Mouse (Mus musculus) liver, postnatal 0 days (tissue): ENCODE results near the gene Mapkap1. TPM values are rescaled to one million over a fixed set of nuclear protein-coding genes. Genes with fewer than 3 reads are reported as not detected.

Experiments used
- ATAC-seq: fragments of 200-750 bp; cut with Nextera tagmentation; 2 replicates; pipeline ENCODE4 v1.8.0; 2017; ENCODE audit warnings: mild to moderate bottlenecking, moderate library complexity
- DNase-seq: peaks from one replicate; pipeline ENCODE4 v3.0.0-alpha.2; 2016
- H3K27ac ChIP-seq: fragments of 300-500 bp; sonication (generic); 2 replicates; pipeline ENCODE4 v1.5.1; 2014; ENCODE audit warnings: antibody characterized with exemption, moderate library complexity, mild to moderate bottlenecking, low read depth
- H3K27me3 ChIP-seq: fragments of 300-500 bp; sonication (generic); 2 replicates; pipeline ENCODE4 v1.6.1; 2014; ENCODE audit warnings: low read length, control low read depth, mixed read lengths; ENCODE audit not compliant: insufficient read depth
- H3K36me3 ChIP-seq: fragments of 300-500 bp; sonication (generic); replicated peaks from 2 replicates; pipeline ENCODE4 v1.6.1; 2014; ENCODE audit warnings: mild to moderate bottlenecking, control low read depth, low read length, moderate library complexity, mixed read lengths; ENCODE audit not compliant: insufficient read depth
- H3K4me1 ChIP-seq: fragments of 300-500 bp; sonication (generic); 2 replicates; pipeline ENCODE4 v1.6.1; 2014; ENCODE audit warnings: antibody characterized with exemption, mild to moderate bottlenecking, control low read depth; ENCODE audit not compliant: insufficient read depth
- H3K4me2 ChIP-seq: fragments of 300-500 bp; sonication (generic); 2 replicates; pipeline ENCODE4 v1.6.1; 2014; ENCODE audit warnings: low read depth, mild to moderate bottlenecking, low read length, moderate library complexity, mixed read lengths
- H3K4me3 ChIP-seq: fragments of 300-500 bp; sonication (generic); 2 replicates; pipeline ENCODE4 v1.5.1; 2014; ENCODE audit warnings: low read depth, low read length
- H3K9ac ChIP-seq: fragments of 300-500 bp; sonication (generic); replicated peaks from 2 replicates; pipeline ENCODE4 v1.6.1; 2014; ENCODE audit warnings: mild to moderate bottlenecking, moderate library complexity
- H3K9me3 ChIP-seq: fragments of 300-500 bp; sonication (generic); 2 replicates; pipeline ENCODE4 v1.6.1; 2016; ENCODE audit warnings: mild to moderate bottlenecking, control low read depth, low read length, mixed read lengths
- CTCF ChIP-seq: sonication (generic); IDR thresholded peaks from 2 replicates; pipeline ENCODE4 v1.5.1; 2016; ENCODE audit warnings: antibody characterized with exemption, low read depth
- EP300 ChIP-seq: IDR thresholded peaks from 2 replicates; pipeline ENCODE4 v1.6.1; 2016; ENCODE audit warnings: antibody characterized with exemption, low read depth, mild to moderate bottlenecking
- WGBS: fragments of 180-500 bp; shearing (Covaris S2); extraction: QIAGEN DNeasy Blood & Tissue Kit; methylation state at CpG from one replicate; pipeline ENCODE4 v1.1.7; 2014; ENCODE audit not compliant: insufficient replicate concordance; 5-methylcytosine and 5-hydroxymethylcytosine counted together
- polyA plus RNA-seq: library from polyadenylated mRNA; unstranded; fragments of >200 nt; fragmentation: Nextera tagmentation; extraction: Ambion mirVana; gene quantifications from 2 replicates; pipeline ENCODE4 v1.2.1, GENCODE M21; 2015

Gene Mapkap1
- polyA plus RNA-seq, 1 experiment from 2014 or later, result 31.3 TPM

GRCm38 (mm10) chr2:34553580-34554231 lies 147.1 kb downstream of the Mapkap1 start:
- no peaks in the 10 kb centered on the region; the same call in 1 of the 2 replicates for H3K36me3 ChIP-seq
- TF ChIP-seq CTCF, result no peak
- TF ChIP-seq EP300, result no peak
- no peak overlapping the region for H3K4me2 ChIP-seq
- H3K27ac ChIP-seq, result no peak overlapping the region
- ATAC-seq, result no peak
- no peak overlapping the region for H3K4me3 ChIP-seq
- H3K9ac ChIP-seq, result no peak overlapping the region
- H3K4me1 ChIP-seq, result no peaks in the 10 kb centered on the region
- H3K27me3 ChIP-seq, result no peaks in the 10 kb centered on the region
- 58% methylated on average over 6 of the region's 6 CpGs for WGBS
- no peaks in the 10 kb centered on the region for H3K9me3 ChIP-seq
- DNase-seq, result no peak

DNA sequence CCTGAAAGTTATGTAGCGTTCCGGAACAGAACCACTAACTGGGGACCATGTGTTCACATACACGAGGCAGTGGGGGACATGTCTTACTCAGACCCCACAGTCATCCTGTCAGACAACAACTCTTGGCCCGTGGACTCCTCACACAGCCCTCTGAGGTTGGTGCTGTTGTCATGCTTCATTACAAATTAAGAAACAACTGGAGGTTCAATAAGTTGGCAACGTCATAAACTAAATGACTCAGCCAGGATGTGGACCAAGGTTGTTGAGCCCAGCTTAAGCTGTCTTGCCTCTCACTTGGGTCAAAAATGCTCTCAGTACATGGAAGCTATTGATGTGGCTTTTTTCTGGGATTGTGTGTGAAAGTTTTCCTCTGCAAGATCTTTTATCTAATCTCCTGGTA lies 153.6 kb downstream of the Mapkap1 start:
- no peaks in the 10 kb centered on the region for H3K27me3 ChIP-seq
- no peak for TF ChIP-seq EP300
- TF ChIP-seq CTCF, result no peak
- no peaks in the 10 kb centered on the region for H3K9me3 ChIP-seq
- H3K4me3 ChIP-seq, result no peak overlapping the region
- no peak for ATAC-seq
- WGBS, result 81% methylated on average over 5 of the region's 5 CpGs
- H3K4me2 ChIP-seq, result no peak overlapping the region
- DNase-seq, result no peak
- no peaks in the 10 kb centered on the region for H3K4me1 ChIP-seq
- H3K9ac ChIP-seq, result no peak overlapping the region
- H3K27ac ChIP-seq, result no peak overlapping the region
- no peaks in the 10 kb centered on the region for H3K36me3 ChIP-seq

DNA sequence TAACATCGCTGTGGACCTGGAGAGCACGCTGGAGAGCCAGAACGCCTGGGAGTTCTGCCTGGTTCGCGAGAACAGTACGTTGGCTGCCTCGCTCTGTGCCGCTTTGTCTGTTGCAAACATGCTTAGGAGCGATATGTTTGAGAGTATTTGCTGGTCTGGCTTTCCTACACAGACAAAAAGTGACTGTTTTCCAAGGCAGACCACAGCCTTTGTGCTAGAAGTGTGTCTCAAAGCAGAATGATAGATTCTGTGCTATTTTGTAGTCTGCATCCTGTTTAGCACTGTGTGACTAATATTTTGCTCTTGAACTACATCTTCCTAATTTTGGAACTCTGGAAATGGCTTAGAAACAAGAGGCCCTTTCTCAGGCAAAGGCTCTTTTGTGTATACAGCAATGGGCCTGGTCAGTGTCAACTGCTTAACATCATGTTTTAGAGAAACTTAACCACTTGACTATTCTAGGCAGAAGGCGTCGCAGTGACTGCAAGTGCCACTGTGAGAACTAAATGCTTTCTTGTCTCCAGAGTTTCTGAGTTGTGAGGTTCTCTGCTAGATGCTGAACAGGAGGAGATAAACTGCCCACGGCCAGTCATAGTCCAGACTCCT lies 156.6 kb downstream of the Mapkap1 start:
- no peak for DNase-seq
- Histone ChIP-seq H3K4me3 (no peak overlapping the region), H3K36me3 (no peaks in the 10 kb centered on the region), H3K9ac (no peak overlapping the region), H3K4me1 (no peaks in the 10 kb centered on the region), H3K4me2 (no peak overlapping the region), H3K9me3 (no peaks in the 10 kb centered on the region), H3K27ac (no peak overlapping the region), H3K27me3 (no peaks in the 10 kb centered on the region)
- WGBS, result 84% methylated on average over 12 of the region's 12 CpGs
- TF ChIP-seq CTCF (no peak), EP300 (no peak)
- no peak for ATAC-seq

DNA sequence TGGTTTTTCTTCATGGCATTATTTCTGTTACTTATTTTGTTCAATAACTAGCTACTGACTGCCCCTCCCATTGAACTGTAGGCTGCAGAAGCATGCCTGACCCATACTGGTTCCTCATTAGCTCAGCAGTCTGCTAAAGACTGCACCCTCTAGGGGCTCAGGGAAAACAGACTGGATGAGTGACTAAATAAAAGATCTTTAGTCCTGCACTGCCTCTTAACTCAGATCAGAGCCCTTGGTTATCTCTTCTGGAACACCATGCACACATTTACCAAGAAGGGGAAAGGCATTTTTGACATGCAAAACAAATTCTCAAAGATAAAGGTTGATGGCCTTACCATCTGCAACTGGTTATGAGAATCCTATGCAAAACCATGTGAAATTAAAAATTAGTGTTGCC lies 157.3 kb downstream of the Mapkap1 start:
- Histone ChIP-seq H3K27me3 (no peaks in the 10 kb centered on the region), H3K4me1 (no peaks in the 10 kb centered on the region), H3K9me3 (no peaks in the 10 kb centered on the region), H3K4me2 (no peak overlapping the region), H3K4me3 (no peak overlapping the region), H3K27ac (no peak overlapping the region), H3K36me3 (no peaks in the 10 kb centered on the region), H3K9ac (no peak overlapping the region)
- ATAC-seq, result no peak
- DNase-seq, result no peak
- TF ChIP-seq CTCF (no peak), EP300 (no peak)

DNA sequence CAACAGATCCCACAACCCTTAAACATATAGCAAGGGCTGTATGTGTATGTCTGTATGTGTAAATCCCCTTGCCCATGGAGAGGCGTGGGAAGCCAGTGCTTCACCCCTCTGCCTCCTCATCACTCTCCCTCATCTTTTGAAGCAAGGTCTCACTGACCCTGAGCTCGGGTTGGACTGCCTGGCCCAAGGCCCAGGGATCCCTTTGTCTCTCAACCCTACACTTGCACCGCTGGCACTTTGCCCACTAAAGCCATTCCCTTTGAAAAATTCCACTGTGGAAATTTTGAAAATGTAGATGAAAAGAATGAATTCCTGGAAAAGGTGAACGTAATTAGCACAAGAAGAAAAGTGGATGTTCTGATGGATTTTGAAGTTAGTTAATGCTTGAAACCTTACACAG lies 159.6 kb downstream of the Mapkap1 start:
- DNase-seq, result no peak
- ATAC-seq, result no peak
- Histone ChIP-seq H3K27me3 (no peaks in the 10 kb centered on the region), H3K27ac (no peak overlapping the region), H3K4me3 (no peak overlapping the region), H3K9me3 (no peaks in the 10 kb centered on the region), H3K4me2 (no peak overlapping the region), H3K9ac (no peak overlapping the region), H3K36me3 (no peaks in the 10 kb centered on the region), H3K4me1 (no peaks in the 10 kb centered on the region)
- TF ChIP-seq CTCF (no peak), EP300 (no peak)
- WGBS, result 80% methylated on average over 4 of the region's 4 CpGs

GRCm38 (mm10) chr2:34566601-34567000 lies 160.0 kb downstream of the Mapkap1 start:
- no peak for TF ChIP-seq EP300
- no peaks in the 10 kb centered on the region for H3K36me3 ChIP-seq
- H3K4me1 ChIP-seq, result no peaks in the 10 kb centered on the region
- H3K4me2 ChIP-seq, result no peak overlapping the region
- no peak overlapping the region for H3K4me3 ChIP-seq
- H3K9me3 ChIP-seq, result no peaks in the 10 kb centered on the region
- no peaks in the 10 kb centered on the region for H3K27me3 ChIP-seq
- H3K27ac ChIP-seq, result no peak overlapping the region
- DNase-seq (no peak), ATAC-seq (no peak)
- H3K9ac ChIP-seq, result no peak overlapping the region
- WGBS, result 61% methylated on average over 1 of the region's 1 CpGs

DNA sequence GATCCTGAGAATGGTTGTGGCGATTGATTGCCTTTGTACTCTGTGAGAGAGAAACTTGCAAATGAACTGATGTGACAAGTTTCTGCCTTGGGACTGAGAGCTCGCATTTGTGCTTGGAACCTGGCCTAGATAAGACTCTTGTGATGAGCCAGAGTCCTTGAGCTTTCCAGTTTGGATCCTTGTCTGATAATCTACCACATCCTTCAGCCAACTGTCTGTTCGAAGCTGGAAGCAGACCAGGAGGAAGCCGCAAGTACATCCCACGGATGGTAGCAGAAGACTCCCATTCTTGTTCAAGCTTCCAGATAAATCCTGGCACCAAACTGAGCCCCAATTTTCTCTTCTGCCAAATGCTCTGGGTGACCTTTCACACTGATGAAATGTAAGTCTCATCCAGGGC lies 162.6 kb downstream of the Mapkap1 start:
- no peak for TF ChIP-seq EP300
- TF ChIP-seq CTCF, result no peak
- H3K4me2 ChIP-seq, result no peak overlapping the region
- no peaks in the 10 kb centered on the region for H3K36me3 ChIP-seq
- no peaks in the 10 kb centered on the region for H3K27me3 ChIP-seq
- no peak for ATAC-seq
- no peak overlapping the region for H3K4me3 ChIP-seq
- 77% methylated on average over 5 of the region's 5 CpGs for WGBS
- no peak for DNase-seq
- H3K27ac ChIP-seq, result no peak overlapping the region
- no peaks in the 10 kb centered on the region for H3K4me1 ChIP-seq
- H3K9ac ChIP-seq, result no peak overlapping the region
- no peaks in the 10 kb centered on the region for H3K9me3 ChIP-seq
